Mouse (Mus musculus) liver, postnatal 0 days (tissue): ENCODE results near the gene Ift22. TPM values are rescaled to one million over a fixed set of nuclear protein-coding genes. Genes with fewer than 3 reads are reported as not detected.

Experiments
- ATAC-seq: fragments of 200-750 bp; cut with Nextera tagmentation; 2 replicates; pipeline ENCODE4 v1.8.0; 2017; ENCODE audit warnings: mild to moderate bottlenecking, moderate library complexity
- DNase-seq: peaks from one replicate; pipeline ENCODE4 v3.0.0-alpha.2; 2016
- H3K27ac ChIP-seq: fragments of 300-500 bp; sonication (generic); 2 replicates; pipeline ENCODE4 v1.5.1; 2014; ENCODE audit warnings: antibody characterized with exemption, moderate library complexity, mild to moderate bottlenecking, low read depth
- H3K27me3 ChIP-seq: fragments of 300-500 bp; sonication (generic); 2 replicates; pipeline ENCODE4 v1.6.1; 2014; ENCODE audit warnings: low read length, control low read depth, mixed read lengths; ENCODE audit not compliant: insufficient read depth
- H3K36me3 ChIP-seq: fragments of 300-500 bp; sonication (generic); replicated peaks from 2 replicates; pipeline ENCODE4 v1.6.1; 2014; ENCODE audit warnings: mild to moderate bottlenecking, control low read depth, low read length, moderate library complexity, mixed read lengths; ENCODE audit not compliant: insufficient read depth
- H3K4me1 ChIP-seq: fragments of 300-500 bp; sonication (generic); 2 replicates; pipeline ENCODE4 v1.6.1; 2014; ENCODE audit warnings: antibody characterized with exemption, mild to moderate bottlenecking, control low read depth; ENCODE audit not compliant: insufficient read depth
- H3K4me2 ChIP-seq: fragments of 300-500 bp; sonication (generic); 2 replicates; pipeline ENCODE4 v1.6.1; 2014; ENCODE audit warnings: low read depth, mild to moderate bottlenecking, low read length, moderate library complexity, mixed read lengths
- H3K4me3 ChIP-seq: fragments of 300-500 bp; sonication (generic); 2 replicates; pipeline ENCODE4 v1.5.1; 2014; ENCODE audit warnings: low read depth, low read length
- H3K9ac ChIP-seq: fragments of 300-500 bp; sonication (generic); replicated peaks from 2 replicates; pipeline ENCODE4 v1.6.1; 2014; ENCODE audit warnings: mild to moderate bottlenecking, moderate library complexity
- H3K9me3 ChIP-seq: fragments of 300-500 bp; sonication (generic); 2 replicates; pipeline ENCODE4 v1.6.1; 2016; ENCODE audit warnings: mild to moderate bottlenecking, control low read depth, low read length, mixed read lengths
- CTCF ChIP-seq: sonication (generic); IDR thresholded peaks from 2 replicates; pipeline ENCODE4 v1.5.1; 2016; ENCODE audit warnings: antibody characterized with exemption, low read depth
- EP300 ChIP-seq: IDR thresholded peaks from 2 replicates; pipeline ENCODE4 v1.6.1; 2016; ENCODE audit warnings: antibody characterized with exemption, low read depth, mild to moderate bottlenecking
- WGBS: fragments of 180-500 bp; shearing (Covaris S2); extraction: QIAGEN DNeasy Blood & Tissue Kit; methylation state at CpG from one replicate; pipeline ENCODE4 v1.1.7; 2014; ENCODE audit not compliant: insufficient replicate concordance; 5-methylcytosine and 5-hydroxymethylcytosine counted together
- polyA plus RNA-seq: library from polyadenylated mRNA; unstranded; fragments of >200 nt; fragmentation: Nextera tagmentation; extraction: Ambion mirVana; gene quantifications from 2 replicates; pipeline ENCODE4 v1.2.1, GENCODE M21; 2015

Ift22 gene
- polyA plus RNA-seq, 1 experiment from 2014 or later = 9.8 TPM

- H3K36me3 ChIP-seq = no peaks in the 10 kb centered on the region
- no peaks in the 10 kb centered on the region for H3K27me3 ChIP-seq
- no peak for ATAC-seq
- 44% methylated on average over 7 of the region's 7 CpGs for WGBS
- H3K4me3 ChIP-seq = no peak overlapping the region
- no peak overlapping the region for H3K27ac ChIP-seq
- H3K9ac ChIP-seq = no peak overlapping the region
- peak; percentile 60 for TF ChIP-seq CTCF
- no peak for TF ChIP-seq EP300
- no peak overlapping the region for H3K4me2 ChIP-seq
- no peaks in the 10 kb centered on the region for H3K9me3 ChIP-seq
- H3K4me1 ChIP-seq = no peaks in the 10 kb centered on the region
- peak; percentile 52 for DNase-seq
Measured at GRCm38 (mm10) chr5:136905630-136906029, 2.3 kb upstream of the Ift22 start.

DNA sequence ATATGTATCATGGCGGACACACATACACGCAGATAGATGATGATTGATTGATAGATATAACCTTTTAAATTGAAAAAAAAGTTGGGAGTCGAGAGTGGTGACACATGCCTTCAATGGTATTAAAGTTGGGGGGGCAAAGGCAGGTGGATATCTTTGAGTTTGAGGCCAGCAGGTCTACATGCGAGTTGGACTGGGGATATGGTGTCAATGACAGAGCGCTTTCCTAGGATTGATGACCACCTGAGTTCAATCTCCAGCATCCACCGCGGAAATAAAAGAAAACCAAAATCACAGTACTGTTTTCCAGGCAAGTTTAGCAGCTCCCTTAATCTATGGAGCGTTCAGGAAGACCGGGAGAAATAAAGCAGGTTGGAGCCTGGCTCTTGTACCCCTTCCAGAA is 363 bp upstream of the Ift22 start:
- ATAC-seq = 0 out of 2 replicates have a peak, but pooled peaks have one; percentile 4
- WGBS = 38% methylated on average over 9 of the region's 9 CpGs

DNA sequence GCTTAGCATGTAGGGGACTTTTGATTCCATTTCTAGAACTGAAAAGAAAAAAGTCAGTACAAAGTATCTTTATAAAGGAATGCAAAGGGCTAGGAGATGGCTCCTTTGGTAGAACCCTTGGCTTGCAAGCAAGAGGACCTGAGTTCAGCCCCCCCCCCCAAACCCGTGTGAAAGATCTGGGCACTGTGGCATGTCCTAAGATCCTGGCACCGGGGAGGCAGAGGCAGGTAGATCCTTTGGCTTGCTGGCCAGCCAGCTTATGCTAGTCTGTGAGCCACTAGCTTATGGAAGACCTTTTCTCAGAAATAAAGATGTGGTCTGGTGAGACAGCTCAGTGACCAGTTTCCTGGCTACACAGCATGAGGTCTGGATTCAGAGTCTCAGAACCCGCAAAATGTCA is 6.2 kb downstream of the Ift22 start:
- Histone ChIP-seq H3K27me3 (no peaks in the 10 kb centered on the region), H3K4me2 (no peak overlapping the region), H3K27ac (no peak overlapping the region), H3K4me3 (no peak overlapping the region), H3K36me3 (no peaks in the 10 kb centered on the region), H3K9me3 (no peaks in the 10 kb centered on the region), H3K4me1 (no peaks in the 10 kb centered on the region; the same call in 1 of the 2 replicates), H3K9ac (no peak overlapping the region)
- no peak for TF ChIP-seq CTCF
- no peak for TF ChIP-seq EP300
- WGBS = 78% methylated on average over 3 of the region's 3 CpGs
- ATAC-seq = no peak
- no peak for DNase-seq

More for the DNA sequence above, 363 bp upstream of the Ift22 start:
- no peak for DNase-seq
- H3K36me3 ChIP-seq = no peaks in the 10 kb centered on the region
- H3K4me3 ChIP-seq = peak overlapping the region; percentile 58
- no peaks in the 10 kb centered on the region for H3K27me3 ChIP-seq
- H3K4me2 ChIP-seq = peak overlapping the region; percentile 74
- TF ChIP-seq EP300 (no peak), CTCF (no peak)
- H3K4me1 ChIP-seq = no peaks in the 10 kb centered on the region
- H3K9ac ChIP-seq = no peak overlapping the region
- no peaks in the 10 kb centered on the region for H3K9me3 ChIP-seq
- no peak overlapping the region for H3K27ac ChIP-seq

GRCm38 (mm10) chr5:136917613-136918242 is 9.8 kb downstream of the Ift22 start:
- Histone ChIP-seq H3K9ac (no peak overlapping the region), H3K4me3 (no peak overlapping the region), H3K4me2 (no peak overlapping the region), H3K9me3 (no peaks in the 10 kb centered on the region), H3K27me3 (no peaks in the 10 kb centered on the region), H3K4me1 (peaks cover 7% of the 10 kb centered on the region), H3K27ac (no peak overlapping the region), H3K36me3 (no peaks in the 10 kb centered on the region)
- no peak for TF ChIP-seq EP300
- no peak for TF ChIP-seq CTCF
- ATAC-seq = no peak
- no peak for DNase-seq
- 92% methylated on average over 8 of the region's 8 CpGs for WGBS

- TF ChIP-seq EP300 (no peak), CTCF (no peak)
- Histone ChIP-seq H3K36me3 (no peaks in the 10 kb centered on the region), H3K4me3 (peak overlapping the region; percentile 51), H3K27ac (0 out of 2 replicates have a peak overlapping the region, but pooled peaks have one; percentile 31), H3K4me2 (peak overlapping the region; percentile 93), H3K27me3 (no peaks in the 10 kb centered on the region), H3K9ac (peak overlapping the region; percentile 58), H3K9me3 (no peaks in the 10 kb centered on the region), H3K4me1 (peaks cover 7% of the 10 kb centered on the region)
- DNase-seq (peak; percentile 76), ATAC-seq (peak; percentile 87)
- WGBS = 3% methylated on average over 38 of the region's 38 CpGs
Measured at GRCm38 (mm10) chr5:136918655-136919472, 10.9 kb downstream of the Ift22 start.
